Mouse (Mus musculus): ENCODE results near the gene Atp13a2. TPM values are rescaled to one million over a fixed set of nuclear protein-coding genes. Genes with fewer than 3 reads are reported as not detected.
A peak's percentile ranks its signal among the peaks of the same experiment; 100 is the strongest.

Atp13a2 gene
- polyA plus RNA-seq, 1 experiment from 2014 or later: 10.9 TPM

- H3K36me3 ChIP-seq (ENCODE audit: control insufficient read depth, insufficient read depth): peaks cover 27% of the 10 kb centered on the region; the same call in 1 of the 2 replicates
- H3K9ac ChIP-seq (ENCODE audit: low read depth, low read length): no peak overlapping the region
- H3K4me2 ChIP-seq (replicated peaks; ENCODE audit: low read depth): no peak overlapping the region
- H3K4me1 ChIP-seq (replicated peaks; ENCODE audit: control insufficient read depth, insufficient read depth, low read length): no peaks in the 10 kb centered on the region; the same call in 1 of the 2 replicates
- ATAC-seq: no peak
- 16% methylated on average over 7 of the region's 7 CpGs for WGBS
- no peaks in the 10 kb centered on the region for H3K9me3 ChIP-seq (ENCODE audit: control insufficient read depth)
- TF ChIP-seq CTCF (IDR thresholded peaks at IDR 0.05; ENCODE audit: low read depth): peak; percentile 96
- H3K27me3 ChIP-seq (replicated peaks; ENCODE audit: control insufficient read depth, insufficient read depth, low read length): no peaks in the 10 kb centered on the region
- no peak overlapping the region for H3K4me3 ChIP-seq (ENCODE audit: low read depth, low read length)
- H3K27ac ChIP-seq (ENCODE audit: low read depth, low read length): no peak overlapping the region
Observed at GRCm38 (mm10) chr4:140964620-140965019, 22.1 kb upstream of the Atp13a2 start.

DNA sequence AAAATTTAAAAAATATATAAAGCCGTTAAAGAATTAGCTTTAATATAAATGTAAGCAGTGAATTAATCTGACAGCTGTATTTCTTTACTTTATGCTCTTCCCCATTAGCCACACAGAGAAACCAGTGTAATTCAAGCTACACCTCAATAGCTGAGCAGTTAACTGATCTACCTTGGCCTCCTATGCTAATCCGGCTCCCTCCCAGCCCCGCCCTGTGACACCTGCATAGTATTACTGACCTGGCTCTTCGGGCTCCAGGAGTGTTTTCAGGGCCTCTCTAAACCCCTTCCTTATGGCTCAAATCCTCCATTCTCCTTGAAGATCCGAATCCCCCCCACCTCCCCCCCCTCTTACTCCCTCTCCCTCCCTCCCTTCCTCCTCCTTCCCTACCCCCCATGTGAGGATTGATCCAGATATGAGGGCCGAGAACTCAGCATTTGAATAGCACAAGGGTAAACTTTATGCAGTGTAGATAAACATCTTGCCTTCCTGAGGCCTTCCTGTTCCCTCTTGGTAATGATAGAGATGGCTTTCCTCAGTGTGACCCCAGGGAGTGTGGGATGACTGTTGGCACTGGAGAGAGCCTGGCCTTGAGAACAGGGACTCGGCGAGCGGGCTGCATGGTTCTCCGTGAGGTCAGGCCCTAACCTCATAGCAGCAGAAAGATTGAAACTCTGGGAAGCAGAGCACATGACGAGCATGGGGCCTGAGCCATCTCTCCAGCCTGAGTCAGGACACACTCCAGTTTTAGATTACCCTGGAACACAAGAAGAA is 19.1 kb upstream of the Atp13a2 start:
- H3K27me3 ChIP-seq (replicated peaks; ENCODE audit: control insufficient read depth, insufficient read depth, low read length): no peaks in the 10 kb centered on the region
- H3K27ac ChIP-seq (ENCODE audit: low read depth, low read length): peak overlapping the region; percentile 35
- H3K36me3 ChIP-seq (ENCODE audit: control insufficient read depth, insufficient read depth): peaks cover 55% of the 10 kb centered on the region
- 65% methylated on average over 11 of the region's 11 CpGs for WGBS
- no peak for TF ChIP-seq CTCF (IDR thresholded peaks at IDR 0.05; ENCODE audit: low read depth)
- no peak overlapping the region for H3K4me2 ChIP-seq (replicated peaks; ENCODE audit: low read depth)
- H3K9me3 ChIP-seq (ENCODE audit: control insufficient read depth): no peaks in the 10 kb centered on the region
- no peaks in the 10 kb centered on the region for H3K4me1 ChIP-seq (replicated peaks; ENCODE audit: control insufficient read depth, insufficient read depth, low read length)
- no peak overlapping the region for H3K4me3 ChIP-seq (ENCODE audit: low read depth, low read length)
- ATAC-seq: no peak
- no peak overlapping the region for H3K9ac ChIP-seq (ENCODE audit: low read depth, low read length)

DNA sequence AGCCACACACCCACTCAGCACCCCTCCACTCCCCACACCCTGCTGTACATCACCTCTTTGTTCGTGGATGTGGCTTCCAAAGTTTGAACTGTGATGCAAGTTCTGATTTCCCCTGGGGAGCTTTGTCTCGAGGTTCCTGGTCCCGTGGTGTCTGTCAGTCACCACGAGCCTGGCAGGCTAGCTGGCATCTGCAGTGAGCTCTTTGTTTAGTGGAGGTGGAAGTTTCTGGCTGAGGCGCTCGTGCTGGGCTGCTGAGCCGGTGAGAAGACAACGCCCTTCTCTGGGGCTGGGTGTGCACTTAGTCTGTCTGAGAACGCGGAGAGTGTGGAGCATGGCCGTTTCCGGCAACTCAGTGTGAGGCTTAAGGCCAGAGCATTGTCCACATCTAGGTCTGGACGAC is 15.0 kb upstream of the Atp13a2 start:
- WGBS: 84% methylated on average over 13 of the region's 13 CpGs
- Histone ChIP-seq H3K9me3 (ENCODE audit: control insufficient read depth) (no peaks in the 10 kb centered on the region), H3K36me3 (ENCODE audit: control insufficient read depth, insufficient read depth) (peaks cover 84% of the 10 kb centered on the region), H3K4me2 (replicated peaks; ENCODE audit: low read depth) (no peak overlapping the region), H3K9ac (ENCODE audit: low read depth, low read length) (no peak overlapping the region), H3K4me1 (replicated peaks; ENCODE audit: control insufficient read depth, insufficient read depth, low read length) (0 out of 2 replicates have a peak, but pooled peaks cover 7% of the 10 kb centered on the region), H3K27ac (ENCODE audit: low read depth, low read length) (no peak overlapping the region), H3K27me3 (replicated peaks; ENCODE audit: control insufficient read depth, insufficient read depth, low read length) (no peaks in the 10 kb centered on the region), H3K4me3 (ENCODE audit: low read depth, low read length) (no peak overlapping the region)
- TF ChIP-seq CTCF (IDR thresholded peaks at IDR 0.05; ENCODE audit: low read depth): no peak
- ATAC-seq: no peak

DNA sequence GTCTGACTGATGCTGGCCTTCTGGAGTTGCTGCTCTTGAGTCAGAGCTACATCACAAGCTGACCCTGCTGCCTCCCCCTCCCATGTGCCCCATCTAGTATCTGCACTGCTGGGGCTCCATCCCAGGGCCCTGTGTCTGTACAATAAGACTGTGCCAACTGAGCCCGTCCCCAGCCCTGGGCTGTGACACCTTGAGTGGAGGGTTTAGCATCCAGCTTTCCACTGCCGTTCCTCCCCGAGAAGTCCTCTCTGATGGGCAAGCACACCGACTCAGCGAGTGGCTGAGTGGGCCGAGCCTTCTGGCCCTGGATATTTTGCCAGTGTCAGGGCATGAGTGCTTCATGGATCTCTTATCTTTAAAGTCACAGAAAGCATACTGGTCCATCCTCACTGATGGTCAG is 12.3 kb upstream of the Atp13a2 start:
- no peak overlapping the region for H3K4me3 ChIP-seq (ENCODE audit: low read depth, low read length)
- peaks cover 16% of the 10 kb centered on the region for H3K4me1 ChIP-seq (replicated peaks; ENCODE audit: control insufficient read depth, insufficient read depth, low read length)
- no peaks in the 10 kb centered on the region for H3K27me3 ChIP-seq (replicated peaks; ENCODE audit: control insufficient read depth, insufficient read depth, low read length)
- no peak for ATAC-seq
- no peak overlapping the region for H3K27ac ChIP-seq (ENCODE audit: low read depth, low read length)
- peaks cover 81% of the 10 kb centered on the region for H3K36me3 ChIP-seq (ENCODE audit: control insufficient read depth, insufficient read depth)
- H3K9ac ChIP-seq (ENCODE audit: low read depth, low read length): no peak overlapping the region
- no peak overlapping the region for H3K4me2 ChIP-seq (replicated peaks; ENCODE audit: low read depth)
- H3K9me3 ChIP-seq (ENCODE audit: control insufficient read depth): no peaks in the 10 kb centered on the region
- WGBS: 95% methylated on average over 6 of the region's 6 CpGs
- TF ChIP-seq CTCF (IDR thresholded peaks at IDR 0.05; ENCODE audit: low read depth): no peak

DNA sequence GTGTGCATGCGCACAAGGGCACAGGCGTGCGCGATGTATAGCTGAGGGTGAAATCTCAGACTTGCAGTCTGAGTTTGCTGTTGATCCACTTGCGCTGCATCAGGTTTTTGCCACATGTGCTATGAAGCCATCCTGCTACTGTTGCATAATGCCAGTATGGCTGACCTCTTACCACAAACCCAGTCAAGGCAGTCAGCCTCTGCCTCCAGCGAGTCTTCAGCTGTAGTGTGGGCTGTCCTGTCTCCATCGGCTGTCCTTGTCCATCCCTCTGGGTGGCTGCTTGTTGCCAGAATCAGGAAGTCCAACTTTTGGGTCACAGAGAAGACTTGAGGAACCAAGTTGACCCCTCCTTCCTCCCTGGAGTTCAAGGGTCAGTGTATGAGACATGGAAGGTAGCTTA is 11.3 kb upstream of the Atp13a2 start:
- peaks cover 78% of the 10 kb centered on the region for H3K36me3 ChIP-seq (ENCODE audit: control insufficient read depth, insufficient read depth)
- no peak overlapping the region for H3K27ac ChIP-seq (ENCODE audit: low read depth, low read length)
- no peak overlapping the region for H3K9ac ChIP-seq (ENCODE audit: low read depth, low read length)
- H3K4me1 ChIP-seq (replicated peaks; ENCODE audit: control insufficient read depth, insufficient read depth, low read length): peaks cover 16% of the 10 kb centered on the region
- no peak overlapping the region for H3K4me2 ChIP-seq (replicated peaks; ENCODE audit: low read depth)
- no peak for ATAC-seq
- H3K4me3 ChIP-seq (ENCODE audit: low read depth, low read length): no peak overlapping the region
- no peak for TF ChIP-seq CTCF (IDR thresholded peaks at IDR 0.05; ENCODE audit: low read depth)
- H3K27me3 ChIP-seq (replicated peaks; ENCODE audit: control insufficient read depth, insufficient read depth, low read length): no peaks in the 10 kb centered on the region
- WGBS: 81% methylated on average over 7 of the region's 7 CpGs
- no peaks in the 10 kb centered on the region for H3K9me3 ChIP-seq (ENCODE audit: control insufficient read depth)

DNA sequence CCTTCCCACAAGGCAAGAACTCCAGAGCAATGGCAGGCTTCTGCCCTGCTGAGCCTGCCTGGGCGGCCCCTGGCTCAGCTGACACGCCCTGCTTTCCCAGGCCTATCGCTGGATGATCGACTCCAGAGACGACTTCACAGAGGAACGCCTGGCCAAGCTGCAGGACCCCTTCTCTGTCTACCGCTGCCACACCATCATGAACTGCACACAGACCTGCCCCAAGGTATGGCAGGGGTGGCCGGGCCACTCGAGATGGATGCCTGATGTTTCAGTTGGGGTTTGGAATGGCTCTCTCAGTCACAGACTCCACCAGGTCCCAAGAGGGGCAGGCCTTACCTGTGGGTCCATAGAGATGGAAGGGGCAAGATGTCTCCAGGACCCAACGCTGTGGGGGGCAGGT is 9.4 kb upstream of the Atp13a2 start:
- no peaks in the 10 kb centered on the region for H3K9me3 ChIP-seq (ENCODE audit: control insufficient read depth)
- H3K9ac ChIP-seq (ENCODE audit: low read depth, low read length): no peak overlapping the region
- no peak for ATAC-seq
- H3K36me3 ChIP-seq (ENCODE audit: control insufficient read depth, insufficient read depth): peaks cover 59% of the 10 kb centered on the region
- TF ChIP-seq CTCF (IDR thresholded peaks at IDR 0.05; ENCODE audit: low read depth): no peak
- no peak overlapping the region for H3K4me3 ChIP-seq (ENCODE audit: low read depth, low read length)
- H3K4me1 ChIP-seq (replicated peaks; ENCODE audit: control insufficient read depth, insufficient read depth, low read length): peaks cover 16% of the 10 kb centered on the region
- no peaks in the 10 kb centered on the region for H3K27me3 ChIP-seq (replicated peaks; ENCODE audit: control insufficient read depth, insufficient read depth, low read length)
- 59% methylated on average over 10 of the region's 10 CpGs for WGBS
- no peak overlapping the region for H3K27ac ChIP-seq (ENCODE audit: low read depth, low read length)
- no peak overlapping the region for H3K4me2 ChIP-seq (replicated peaks; ENCODE audit: low read depth)

Data from intestine, postnatal 0 days (tissue).